12 mouse cellular contexts compared by ENCODE assay signal in the genomic region with DNA sequence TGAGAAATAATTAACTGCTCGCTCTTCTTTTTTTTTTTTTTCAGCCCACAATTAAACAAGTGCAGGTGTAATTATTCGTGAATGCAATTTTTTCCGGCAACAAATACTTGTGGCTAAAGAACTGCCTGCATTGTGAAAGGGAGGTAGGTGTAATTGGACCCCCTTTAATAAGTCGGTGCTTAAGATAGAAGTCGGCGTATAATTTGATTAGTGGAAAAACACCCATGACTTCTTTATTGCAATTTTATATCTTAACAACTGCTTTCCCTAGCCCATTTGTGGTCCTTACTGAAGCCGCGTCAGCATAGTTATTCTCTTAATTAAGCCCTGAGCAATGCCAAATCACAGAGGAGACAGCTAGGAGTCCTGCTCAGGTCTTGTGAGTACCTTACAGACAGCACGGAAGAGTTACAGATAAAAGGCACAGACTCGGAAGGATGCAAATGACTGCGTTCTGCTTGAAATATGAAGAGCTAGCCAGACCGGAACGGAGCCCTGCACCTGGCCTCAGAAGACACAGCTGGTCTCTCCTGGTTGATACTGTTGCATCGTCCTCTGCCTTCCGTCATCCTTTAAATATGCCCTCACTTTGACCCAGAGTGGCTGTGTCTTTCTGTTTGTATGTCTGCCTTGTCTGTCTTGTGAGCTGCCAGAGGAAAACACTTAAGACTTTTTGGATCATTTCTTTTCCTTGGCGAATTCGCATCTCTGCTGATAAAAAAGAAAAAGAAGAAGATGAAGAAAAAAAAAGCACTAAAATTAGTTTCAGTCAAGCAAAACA.
DNase-seq lines count a peak whose midpoint lies in the region; ATAC-seq and TF ChIP-seq lines count a peak whose summit lies in the region.
"Had no signal": no experiment of that assay in that cellular context is flagged by ENCODE, and none has a peak within 500 bp of the region (broad histone marks: within the 10 kb centered on the region; RNA-seq: fewer than 3 reads in every experiment).

No protein-coding gene starts in this region.

- TF ChIP-seq CTCF in brain, embryonic 14.5 days (IDR thresholded peaks at IDR 0.05; ENCODE audit: borderline replicate concordance, extremely low read depth, insufficient read depth, insufficient read length): no peak
- TF ChIP-seq CTCF in thymus, adult 2 months (IDR thresholded peaks at IDR 0.05; ENCODE audit: borderline replicate concordance, control insufficient read depth, extremely low read depth, insufficient read depth, low read length, poor library complexity): no peak

- no peak overlapping the region for H3K27ac ChIP-seq in kidney, embryonic 15.5 days
- no peak overlapping the region for H3K27ac ChIP-seq in neural tube, embryonic 15.5 days (replicated peaks)
- H3K27ac ChIP-seq in thymus, adult 2 months (ENCODE audit: control insufficient read depth, insufficient read depth, low read length): no peak overlapping the region
- H3K27ac ChIP-seq: limb, embryonic 15.5 days had no signal

- ATAC-seq in kidney, embryonic 15.5 days (replicated peaks; ENCODE audit: low FRiP score): peak; percentile 54
- no peak for ATAC-seq in neural tube, embryonic 15.5 days (ENCODE audit: low FRiP score)
- ATAC-seq in megakaryocyte progenitor cell, adult 5-6 weeks (replicated peaks; ENCODE audit: poor library complexity): no peak

- H3K36me3 ChIP-seq in kidney, embryonic 15.5 days: no peaks in the 10 kb centered on the region
- H3K36me3 ChIP-seq in neural tube, embryonic 15.5 days: no peaks in the 10 kb centered on the region
- no peaks in the 10 kb centered on the region for H3K36me3 ChIP-seq in thymus, adult 2 months (ENCODE audit: control insufficient read depth, insufficient read depth, low read length)
- H3K36me3 ChIP-seq: limb, embryonic 15.5 days had no signal

- 35% methylated on average over 17 of the region's 17 CpGs for WGBS in kidney, embryonic 15.5 days
- WGBS in neural tube, embryonic 15.5 days: 35% methylated on average over 17 of the region's 17 CpGs
- WGBS in thymus, adult 2 months: 86% methylated on average over 17 of the region's 17 CpGs

- no peak overlapping the region for H3K9ac ChIP-seq in kidney, embryonic 15.5 days
- no peak overlapping the region for H3K9ac ChIP-seq in neural tube, embryonic 15.5 days (replicated peaks)
- H3K9ac ChIP-seq: limb, embryonic 15.5 days had no signal

- H3K9me3 ChIP-seq in kidney, embryonic 15.5 days (replicated peaks): no peaks in the 10 kb centered on the region
- no peaks in the 10 kb centered on the region for H3K9me3 ChIP-seq in neural tube, embryonic 15.5 days (replicated peaks)
- H3K9me3 ChIP-seq: limb, embryonic 15.5 days had no signal

- H3K4me3 ChIP-seq in kidney, embryonic 15.5 days (replicated peaks): no peak overlapping the region
- no peak overlapping the region for H3K4me3 ChIP-seq in neural tube, embryonic 15.5 days (replicated peaks)
- no peak overlapping the region for H3K4me3 ChIP-seq in thymus, adult 2 months (ENCODE audit: control insufficient read depth, insufficient read depth, low read length)
- H3K4me3 ChIP-seq: limb, embryonic 15.5 days had no signal

- H3K4me2 ChIP-seq in kidney, embryonic 15.5 days: peak overlapping the region; percentile 37
- H3K4me2 ChIP-seq in neural tube, embryonic 15.5 days: peak overlapping the region; percentile 32
- H3K4me2 ChIP-seq: limb, embryonic 15.5 days had no signal

- H3K27me3 ChIP-seq in kidney, embryonic 15.5 days: no peaks in the 10 kb centered on the region
- H3K27me3 ChIP-seq in neural tube, embryonic 15.5 days (replicated peaks): no peaks in the 10 kb centered on the region
- no peaks in the 10 kb centered on the region; the same call in 1 of the 2 replicates for H3K27me3 ChIP-seq in thymus, adult 2 months (ENCODE audit: control insufficient read depth, insufficient read depth, low read length)
- H3K27me3 ChIP-seq: limb, embryonic 15.5 days had no signal

- peaks cover 50% of the 10 kb centered on the region for H3K4me1 ChIP-seq in kidney, embryonic 15.5 days
- peaks cover 11% of the 10 kb centered on the region for H3K4me1 ChIP-seq in neural tube, embryonic 15.5 days
- H3K4me1 ChIP-seq in thymus, adult 2 months (replicated peaks; ENCODE audit: control insufficient read depth, insufficient read depth, low read length): no peaks in the 10 kb centered on the region

- no peak for TF ChIP-seq POLR2A in brain, embryonic 14.5 days (IDR thresholded peaks at IDR 0.05; ENCODE audit: borderline replicate concordance, extremely low read depth, insufficient read depth, insufficient read length, poor library complexity, severe bottlenecking)
- TF ChIP-seq POLR2A in thymus, adult 2 months (IDR thresholded peaks at IDR 0.05; ENCODE audit: control insufficient read depth, extremely low read depth, insufficient read depth, low read length, poor library complexity): no peak

- no peak for DNase-seq in kidney, postnatal 36 days
- peak; percentile 96 for DNase-seq in A20 (ENCODE audit: low read depth, low spot score)
- peak; percentile 32 for DNase-seq in brain, embryonic 14.5 days (ENCODE audit: low read depth)
- no peak for DNase-seq in heart, postnatal 4 days
- no peak for DNase-seq in thymus, adult 2 months
- DNase-seq: cerebellum, adult 9-11 months; kidney, postnatal 10 days; thymus, postnatal 25 days had no signal

Comparison
In these comparisons a context has a peak if more than half of its experiments do, and no peak if none do; other contexts are left out.
1. DNase-seq: peak in A20 (single experiment) and brain, embryonic 14.5 days (single experiment); none in kidney, postnatal 36 days (0 of 2), heart, postnatal 4 days (single experiment) and thymus, adult 2 months (single experiment).